Comparison of ENCODE assay signal across 8 mouse cellular contexts in the genomic region with DNA sequence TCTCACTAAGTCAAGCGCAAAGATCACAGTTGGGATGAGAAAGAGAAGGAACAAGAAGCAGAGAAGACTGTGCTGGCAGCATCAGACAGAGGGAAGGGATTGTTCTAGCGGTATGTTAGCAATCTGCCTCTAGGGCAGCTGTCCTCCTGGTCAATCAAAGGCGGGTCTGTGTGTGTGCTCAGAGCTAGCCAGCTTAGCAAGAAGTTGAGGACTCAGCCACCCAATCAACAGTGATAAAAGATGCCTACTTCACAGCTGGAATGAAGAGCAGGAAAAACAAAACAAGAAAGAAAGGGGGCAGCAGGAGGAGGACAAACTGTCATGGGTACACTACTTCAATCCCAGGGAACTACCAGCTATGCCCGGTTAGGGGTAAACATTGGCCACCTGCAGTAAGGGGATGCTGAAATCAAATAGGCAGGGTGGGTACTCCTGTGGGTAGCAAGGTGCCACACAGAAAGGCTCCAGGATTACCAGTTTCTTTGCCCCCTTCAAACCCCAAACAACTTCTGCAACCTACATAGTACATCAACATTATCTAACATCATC. TPM values are rescaled to one million over a fixed set of nuclear protein-coding genes. Genes with fewer than 3 reads are reported as not detected.
DNase-seq lines count a peak whose midpoint lies in the region; ATAC-seq and TF ChIP-seq lines count a peak whose summit lies in the region.

No protein-coding gene starts in this region.

- peaks cover 44% of the 10 kb centered on the region; the same call in 1 of the 2 replicates for H3K79me2 ChIP-seq in liver, adult 2 months (ENCODE audit: control insufficient read depth, insufficient read depth, low read length)

- no peaks in the 10 kb centered on the region for H3K36me3 ChIP-seq in forebrain, embryonic 14.5 days (ENCODE audit: control insufficient read depth, insufficient read depth, low read length)
- H3K36me3 ChIP-seq in liver, adult 2 months (ENCODE audit: control insufficient read depth, insufficient read depth, low read length), result no peaks in the 10 kb centered on the region

- no peak overlapping the region for H3K4me2 ChIP-seq in forebrain, embryonic 14.5 days (ENCODE audit: low read length)

- peak overlapping the region; percentile 29; the same call in 1 of the 2 replicates for H3K9ac ChIP-seq in forebrain, embryonic 14.5 days (ENCODE audit: low read length)
- H3K9ac ChIP-seq in liver, adult 2 months (ENCODE audit: low read depth, low read length), result peak overlapping the region; percentile 40; the same call in 1 of the 2 replicates

- no peak for TF ChIP-seq POLR2A in liver, adult 2 months (IDR thresholded peaks at IDR 0.05; ENCODE audit: extremely low read depth, insufficient read depth, low read length)

- ATAC-seq in forebrain, embryonic 14.5 days, result peak; percentile 24
- no peak for ATAC-seq in megakaryocyte-erythroid progenitor cell, adult 5-6 weeks (replicated peaks; ENCODE audit: low FRiP score, low TSS enrichment, poor library complexity, severe bottlenecking)

- no peaks in the 10 kb centered on the region for H3K27me3 ChIP-seq in forebrain, embryonic 14.5 days (replicated peaks; ENCODE audit: control insufficient read depth, insufficient read depth, low read length)
- no peaks in the 10 kb centered on the region for H3K27me3 ChIP-seq in liver, adult 2 months (ENCODE audit: control insufficient read depth, insufficient read depth, low read length)

- H3K27ac ChIP-seq in forebrain, embryonic 14.5 days (ENCODE audit: low read depth, low read length), result peak overlapping the region; percentile 87
- peak overlapping the region; percentile 99 for H3K27ac ChIP-seq in liver, adult 2 months (replicated peaks; ENCODE audit: insufficient read depth, low read depth, low read length)

- no peak for TF ChIP-seq CTCF in liver, adult 2 months (IDR thresholded peaks at IDR 0.05; ENCODE audit: low read depth, low read length)

- DNase-seq in 3T3-L1 (ENCODE audit: low read depth, low spot score) (peak; percentile 91), 416B (ENCODE audit: low read depth) (peak; percentile 48)
- DNase-seq in forebrain, embryonic 14.5 days (ENCODE audit: low spot score), result peak; percentile 29
- peak; percentile 60 for DNase-seq in liver, adult 2 months (ENCODE audit: extremely low read depth, low read depth, low spot score)
- DNase-seq in retina, embryonic 14.5 days (ENCODE audit: low spot score), result peak; percentile 28
- DNase-seq in adrenal gland, adult 8-10 months, result no peak
- DNase-seq in adrenal gland, postnatal 14 days, result no peak

- no peak overlapping the region for H3K4me3 ChIP-seq in forebrain, embryonic 14.5 days (ENCODE audit: low read depth, low read length)
- no peak overlapping the region for H3K4me3 ChIP-seq in liver, adult 2 months (ENCODE audit: insufficient read depth, low read depth, low read length)

- no peaks in the 10 kb centered on the region for H3K9me3 ChIP-seq in forebrain, embryonic 14.5 days (replicated peaks; ENCODE audit: control insufficient read depth, low read length)

- H3K4me1 ChIP-seq in forebrain, embryonic 14.5 days (ENCODE audit: control insufficient read depth, insufficient read depth, low read length), result peaks cover 39% of the 10 kb centered on the region
- H3K4me1 ChIP-seq in liver, adult 2 months (ENCODE audit: control insufficient read depth, insufficient read depth, low read length), result peaks cover 48% of the 10 kb centered on the region

- WGBS in forebrain, embryonic 14.5 days, result 24% methylated on average over 4 of the region's 4 CpGs
- 9% methylated on average over 4 of the region's 4 CpGs for WGBS in liver, adult 2 months

RNA-seq across cellular contexts. Expression of a gene that starts 15.6 kb away (rescaled TPM):
- 27.1 and 27.8 TPM in 2 replicates for polyA plus RNA-seq in forebrain, embryonic 14.5 days (2014; fragmentation: Nextera tagmentation; extraction: Ambion mirVana)
- 47.4 and 53.2 TPM in 2 replicates for total RNA-seq in liver, adult 2 months (2014; rRNA removed)
- 29.7 and 31.4 TPM in 2 replicates for polyA plus RNA-seq in liver, adult 2 months (2012; rRNA removed)
- total RNA-seq in adrenal gland, adult 8-10 months (2022), result 100 to 1,000 TPM; 125 to 161 (median 155) TPM
- 24.2 and 27.2 TPM in 2 replicates for total RNA-seq in megakaryocyte-erythroid progenitor cell, adult 5-6 weeks (2014; fragmentation: Nextera tagmentation)
- 14.9 and 20.1 TPM in 2 replicates for total RNA-seq in megakaryocyte-erythroid progenitor cell, adult 5-6 weeks (2017)
- total RNA-seq in adrenal gland, postnatal 14 days (2021), result 133 and 134 TPM in 2 replicates

RNA-seq across cellular contexts. Expression of a gene that starts 23.9 kb away (rescaled TPM):
- polyA plus RNA-seq in forebrain, embryonic 14.5 days (2014; fragmentation: Nextera tagmentation; extraction: Ambion mirVana), result 0.10 and 0.33 TPM in 2 replicates
- total RNA-seq in liver, adult 2 months (2014; rRNA removed), result 0.07 TPM in 1 of 2 replicates, not detected in the other
- not detected in 2 replicates for polyA plus RNA-seq in liver, adult 2 months (2012; rRNA removed)
- total RNA-seq in adrenal gland, adult 8-10 months (2022), result under 1 TPM in 2 of 4 experiments, not detected in 2; 0.10 to 0.12 TPM
- not detected in 2 replicates for total RNA-seq in megakaryocyte-erythroid progenitor cell, adult 5-6 weeks (2014; fragmentation: Nextera tagmentation)
- total RNA-seq in megakaryocyte-erythroid progenitor cell, adult 5-6 weeks (2017), result not detected in 2 replicates
- not detected in 2 replicates for total RNA-seq in adrenal gland, postnatal 14 days (2021)

RNA-seq across cellular contexts. Expression of a gene that starts 35.6 kb away (rescaled TPM):
- polyA plus RNA-seq in forebrain, embryonic 14.5 days (2014; fragmentation: Nextera tagmentation; extraction: Ambion mirVana), result 277 and 350 TPM in 2 replicates
- 19.2 and 27.3 TPM in 2 replicates for total RNA-seq in liver, adult 2 months (2014; rRNA removed)
- polyA plus RNA-seq in liver, adult 2 months (2012; rRNA removed), result 18.8 and 19.6 TPM in 2 replicates
- 10 to 100 TPM; 31.8 to 49.5 (median 35.8) TPM for total RNA-seq in adrenal gland, adult 8-10 months (2022)
- total RNA-seq in megakaryocyte-erythroid progenitor cell, adult 5-6 weeks (2014; fragmentation: Nextera tagmentation), result 164 and 169 TPM in 2 replicates
- 70.6 and 79.2 TPM in 2 replicates for total RNA-seq in megakaryocyte-erythroid progenitor cell, adult 5-6 weeks (2017)
- total RNA-seq in adrenal gland, postnatal 14 days (2021), result 44.8 and 47.8 TPM in 2 replicates

RNA-seq across cellular contexts. Expression of a gene that starts 42.8 kb away (rescaled TPM):
- not detected in 2 replicates for polyA plus RNA-seq in forebrain, embryonic 14.5 days (2014; fragmentation: Nextera tagmentation; extraction: Ambion mirVana)
- not detected in 2 replicates for total RNA-seq in liver, adult 2 months (2014; rRNA removed)
- not detected in 2 replicates for polyA plus RNA-seq in liver, adult 2 months (2012; rRNA removed)
- total RNA-seq in adrenal gland, adult 8-10 months (2022), result not detected
- 0.82 TPM in 1 of 2 replicates, not detected in the other for total RNA-seq in megakaryocyte-erythroid progenitor cell, adult 5-6 weeks (2014; fragmentation: Nextera tagmentation)
- total RNA-seq in megakaryocyte-erythroid progenitor cell, adult 5-6 weeks (2017), result not detected in 2 replicates
- total RNA-seq in adrenal gland, postnatal 14 days (2021), result not detected in 2 replicates

RNA-seq across cellular contexts. Expression of a gene that starts 43.2 kb away (rescaled TPM):
- 55.3 and 59.8 TPM in 2 replicates for polyA plus RNA-seq in forebrain, embryonic 14.5 days (2014; fragmentation: Nextera tagmentation; extraction: Ambion mirVana)
- 7.9 and 9.3 TPM in 2 replicates for total RNA-seq in liver, adult 2 months (2014; rRNA removed)
- 5.5 and 5.6 TPM in 2 replicates for polyA plus RNA-seq in liver, adult 2 months (2012; rRNA removed)
- total RNA-seq in adrenal gland, adult 8-10 months (2022), result 10 to 100 TPM; 21.1 to 30.7 (median 26.0) TPM
- total RNA-seq in megakaryocyte-erythroid progenitor cell, adult 5-6 weeks (2014; fragmentation: Nextera tagmentation), result 29.3 and 38.1 TPM in 2 replicates
- 26.8 and 30.1 TPM in 2 replicates for total RNA-seq in megakaryocyte-erythroid progenitor cell, adult 5-6 weeks (2017)
- total RNA-seq in adrenal gland, postnatal 14 days (2021), result 20.9 and 21.4 TPM in 2 replicates

Comparison
In these comparisons a context has a peak if more than half of its experiments do, and no peak if none do; other contexts are left out.
1. DNase-seq: peak in 3T3-L1 (single experiment), 416B (single experiment), forebrain, embryonic 14.5 days (single experiment), liver, adult 2 months (single experiment) and retina, embryonic 14.5 days (single experiment); none in adrenal gland, adult 8-10 months (single experiment) and adrenal gland, postnatal 14 days (single experiment).